Mouse (Mus musculus): ENCODE data around the gene Igsf8. TPM values are rescaled to one million over a fixed set of nuclear protein-coding genes. Genes with fewer than 3 reads are reported as not detected.

Gene Igsf8
- total and polyA plus RNA-seq, 3 experiments, result 10.9 to 39.9 (median 13.5) TPM

GRCm38 (mm10) chr1:172283073-172283472, 21.6 kb downstream of the Igsf8 start:
- H3K4me1 ChIP-seq (ENCODE audit: control insufficient read depth, insufficient read depth, low read length), result peaks cover 3% of the 10 kb centered on the region; the same call in 1 of the 2 replicates
- H3K79me2 ChIP-seq (replicated peaks; ENCODE audit: control insufficient read depth, insufficient read depth, low read length), result no peaks in the 10 kb centered on the region
- no peak for TF ChIP-seq POLR2A (IDR thresholded peaks at IDR 0.05; ENCODE audit: insufficient read depth, low read depth, low read length)
- 0 out of 2 replicates have a peak, but pooled peaks have one; percentile 67 for TF ChIP-seq EP300 (IDR thresholded peaks at IDR 0.05; ENCODE audit: insufficient read depth, low read depth, low read length)
- H3K27me3 ChIP-seq (ENCODE audit: control insufficient read depth, insufficient read depth, low read length), result no peaks in the 10 kb centered on the region
- H3K4me3 ChIP-seq, result no peak overlapping the region
- intact Hi-C loops (cut with DNase I), result no loop called here
- WGBS, result 75% methylated on average over 6 of the region's 6 CpGs
- H3K36me3 ChIP-seq (ENCODE audit: control insufficient read depth, insufficient read depth, low read length), result peaks cover 8% of the 10 kb centered on the region
- H3K9ac ChIP-seq (ENCODE audit: low read depth, low read length), result no peak overlapping the region
- H3K27ac ChIP-seq, result peak overlapping the region; percentile 69
- DNase-seq, result peak in 1 of 2 experiments; percentile 46

GRCm38 (mm10) chr1:172284221-172284620, 22.8 kb downstream of the Igsf8 start:
- H3K27ac ChIP-seq, result no peak overlapping the region; the same call in 1 of the 2 replicates
- no peak overlapping the region for H3K9ac ChIP-seq (ENCODE audit: low read depth, low read length)
- H3K4me1 ChIP-seq (ENCODE audit: control insufficient read depth, insufficient read depth, low read length), result peaks cover 3% of the 10 kb centered on the region; the same call in 1 of the 2 replicates
- peaks cover 8% of the 10 kb centered on the region for H3K36me3 ChIP-seq (ENCODE audit: control insufficient read depth, insufficient read depth, low read length)
- no peaks in the 10 kb centered on the region for H3K79me2 ChIP-seq (replicated peaks; ENCODE audit: control insufficient read depth, insufficient read depth, low read length)
- DNase-seq, result peak in 1 of 2 experiments; percentile 27
- intact Hi-C loops (cut with DNase I), result no loop called here
- TF ChIP-seq EP300 (IDR thresholded peaks at IDR 0.05; ENCODE audit: insufficient read depth, low read depth, low read length) (0 out of 2 replicates have a peak, but pooled peaks have one; percentile 39), CTCF (IDR thresholded peaks at IDR 0.05) (no peak)
- H3K27me3 ChIP-seq (ENCODE audit: control insufficient read depth, insufficient read depth, low read length), result no peaks in the 10 kb centered on the region
- no peak overlapping the region for H3K4me3 ChIP-seq
- 77% methylated on average over 14 of the region's 14 CpGs for WGBS

- Histone ChIP-seq H3K27ac (no peak overlapping the region), H3K9ac (ENCODE audit: low read depth, low read length) (no peak overlapping the region), H3K4me3 (no peak overlapping the region), H3K36me3 (ENCODE audit: control insufficient read depth, insufficient read depth, low read length) (peaks cover 8% of the 10 kb centered on the region), H3K79me2 (replicated peaks; ENCODE audit: control insufficient read depth, insufficient read depth, low read length) (no peaks in the 10 kb centered on the region), H3K27me3 (ENCODE audit: control insufficient read depth, insufficient read depth, low read length) (no peaks in the 10 kb centered on the region), H3K4me1 (ENCODE audit: control insufficient read depth, insufficient read depth, low read length) (peaks cover 2% of the 10 kb centered on the region; the same call in 1 of the 2 replicates)
- no peak for DNase-seq
- intact Hi-C loops (cut with DNase I), result no loop called here
- 69% methylated on average over 5 of the region's 5 CpGs for WGBS
- TF ChIP-seq EP300 (IDR thresholded peaks at IDR 0.05; ENCODE audit: insufficient read depth, low read depth, low read length), result no peak
- TF ChIP-seq CTCF (IDR thresholded peaks at IDR 0.05), result no peak
- TF ChIP-seq POLR2A (IDR thresholded peaks at IDR 0.05; ENCODE audit: insufficient read depth, low read depth, low read length), result no peak
Observed at GRCm38 (mm10) chr1:172286740-172287139, 25.3 kb downstream of the Igsf8 start.

- DNase-seq, result no peak
- intact Hi-C loops (cut with DNase I), result no loop called here
- Histone ChIP-seq H3K9ac (ENCODE audit: low read depth, low read length) (no peak overlapping the region), H3K27ac (no peak overlapping the region), H3K36me3 (ENCODE audit: control insufficient read depth, insufficient read depth, low read length) (no peaks in the 10 kb centered on the region), H3K27me3 (ENCODE audit: control insufficient read depth, insufficient read depth, low read length) (no peaks in the 10 kb centered on the region), H3K79me2 (replicated peaks; ENCODE audit: control insufficient read depth, insufficient read depth, low read length) (no peaks in the 10 kb centered on the region), H3K4me1 (ENCODE audit: control insufficient read depth, insufficient read depth, low read length) (no peaks in the 10 kb centered on the region), H3K4me3 (no peak overlapping the region)
- TF ChIP-seq EP300 (IDR thresholded peaks at IDR 0.05; ENCODE audit: insufficient read depth, low read depth, low read length) (no peak), CTCF (IDR thresholded peaks at IDR 0.05) (no peak)
- 82% methylated on average over 11 of the region's 11 CpGs for WGBS
Observed at GRCm38 (mm10) chr1:172288900-172289616, 27.6 kb downstream of the Igsf8 start.

- TF ChIP-seq EP300 (IDR thresholded peaks at IDR 0.05; ENCODE audit: insufficient read depth, low read depth, low read length) (no peak), CTCF (IDR thresholded peaks at IDR 0.05) (no peak), POLR2A (IDR thresholded peaks at IDR 0.05; ENCODE audit: insufficient read depth, low read depth, low read length) (no peak)
- WGBS, result 49% methylated on average over 3 of the region's 3 CpGs
- Histone ChIP-seq H3K27ac (no peak overlapping the region), H3K9ac (ENCODE audit: low read depth, low read length) (no peak overlapping the region), H3K27me3 (ENCODE audit: control insufficient read depth, insufficient read depth, low read length) (no peaks in the 10 kb centered on the region), H3K4me3 (no peak overlapping the region), H3K36me3 (ENCODE audit: control insufficient read depth, insufficient read depth, low read length) (no peaks in the 10 kb centered on the region), H3K4me1 (ENCODE audit: control insufficient read depth, insufficient read depth, low read length) (0 out of 2 replicates have a peak, but pooled peaks cover under 1% of the 10 kb centered on the region), H3K79me2 (replicated peaks; ENCODE audit: control insufficient read depth, insufficient read depth, low read length) (no peaks in the 10 kb centered on the region)
- intact Hi-C loops (cut with DNase I), result no loop called here
- no peak for DNase-seq
Observed at GRCm38 (mm10) chr1:172289617-172289946, 28.1 kb downstream of the Igsf8 start.

GRCm38 (mm10) chr1:172292880-172293279, 31.4 kb downstream of the Igsf8 start:
- no peak overlapping the region for H3K9ac ChIP-seq (ENCODE audit: low read depth, low read length)
- WGBS, result 59% methylated on average over 2 of the region's 2 CpGs
- H3K27ac ChIP-seq, result no peak overlapping the region
- TF ChIP-seq CTCF (IDR thresholded peaks at IDR 0.05) (no peak), EP300 (IDR thresholded peaks at IDR 0.05; ENCODE audit: insufficient read depth, low read depth, low read length) (no peak), POLR2A (IDR thresholded peaks at IDR 0.05; ENCODE audit: insufficient read depth, low read depth, low read length) (0 out of 2 replicates have a peak, but pooled peaks have one; percentile 18)
- H3K36me3 ChIP-seq (ENCODE audit: control insufficient read depth, insufficient read depth, low read length), result no peaks in the 10 kb centered on the region
- 0 out of 2 replicates have a peak, but pooled peaks cover 1% of the 10 kb centered on the region for H3K4me1 ChIP-seq (ENCODE audit: control insufficient read depth, insufficient read depth, low read length)
- H3K27me3 ChIP-seq (ENCODE audit: control insufficient read depth, insufficient read depth, low read length), result no peaks in the 10 kb centered on the region
- intact Hi-C loops (cut with DNase I), result no loop called here
- DNase-seq, result no peak
- no peak overlapping the region for H3K4me3 ChIP-seq
- no peaks in the 10 kb centered on the region for H3K79me2 ChIP-seq (replicated peaks; ENCODE audit: control insufficient read depth, insufficient read depth, low read length)
